Mouse (Mus musculus) heart, postnatal 36 days (tissue): ENCODE data around the gene Sema3g. TPM values are rescaled to one million over a fixed set of nuclear protein-coding genes. Genes with fewer than 3 reads are reported as not detected.
A peak's percentile ranks its signal among the peaks of the same experiment; 100 is the strongest.

Experiments used
- DNase-seq, 2 experiments: peaks; one replicate each; pipeline ENCODE4 v3.0.0; 2021 to 2022
- intact Hi-C: fragments of 180-260 bp; cut with DNase I; formaldehyde crosslinking; loops from one replicate; pipeline ENCODE4 v1.15.1; 2025
- total RNA-seq, 2 experiments: library from RNA; stranded (reverse); gene quantifications; 2 replicates each; pipeline ENCODE4 v1.2.3; 2021

Gene Sema3g
- total RNA-seq, 2 experiments from 2014 or later: 14.2 to 18.3 TPM

DNA sequence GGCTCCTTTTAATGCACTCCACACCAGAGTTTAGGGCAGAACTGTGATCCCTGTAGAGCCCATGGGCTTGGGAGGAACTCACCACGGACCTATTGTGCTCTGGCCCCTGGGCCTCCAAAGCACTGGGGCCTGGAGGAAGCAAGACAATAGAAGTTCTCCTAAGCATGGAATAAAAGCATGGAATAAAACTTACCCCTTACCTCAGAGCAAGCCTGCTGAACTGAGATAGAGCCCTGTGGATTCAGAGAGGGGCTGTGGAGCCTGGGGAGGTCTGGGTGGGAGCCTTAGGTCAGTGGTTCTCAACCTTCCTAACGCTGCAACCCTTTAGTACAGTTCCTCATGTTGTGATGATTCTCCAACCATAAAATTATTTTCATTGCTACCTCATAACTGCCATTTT lies 814 bp upstream of the Sema3g start, which contains the start of gene Nisch:
Nisch (minus strand) TSS at position 101 of the 400 bp plus-strand sequence.
- DNase-seq: no peak
- intact Hi-C loops: loop anchor here (5.0 to 10.0 kb wide), 2 partner anchors 110 to 868 kb away; partner anchors contain the start of genes Dph3 and Oxnad1

DNA sequence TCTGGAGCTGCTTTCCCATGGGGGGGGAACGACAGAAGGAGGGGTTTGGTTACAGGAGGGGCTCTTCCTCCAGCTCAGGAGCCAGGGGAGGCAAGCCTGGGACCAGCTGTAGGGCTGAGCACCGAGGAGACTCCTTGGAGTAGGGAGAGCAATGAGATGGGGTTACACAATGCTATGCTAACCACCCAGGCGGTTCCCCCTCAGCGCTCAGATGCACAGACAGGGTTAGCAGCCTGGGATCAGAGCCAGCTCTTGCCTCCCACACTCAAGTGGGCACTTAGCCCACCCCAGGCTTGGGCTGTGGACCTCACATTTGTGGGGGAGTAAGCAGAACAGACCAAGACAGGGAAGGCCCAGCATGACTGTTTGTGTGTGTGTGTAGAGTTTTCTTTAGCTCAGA lies 9.3 kb downstream of the Sema3g start:
- DNase-seq: peak in 1 of 2 experiments; percentile 41
- intact Hi-C loops: no loop called here

DNA sequence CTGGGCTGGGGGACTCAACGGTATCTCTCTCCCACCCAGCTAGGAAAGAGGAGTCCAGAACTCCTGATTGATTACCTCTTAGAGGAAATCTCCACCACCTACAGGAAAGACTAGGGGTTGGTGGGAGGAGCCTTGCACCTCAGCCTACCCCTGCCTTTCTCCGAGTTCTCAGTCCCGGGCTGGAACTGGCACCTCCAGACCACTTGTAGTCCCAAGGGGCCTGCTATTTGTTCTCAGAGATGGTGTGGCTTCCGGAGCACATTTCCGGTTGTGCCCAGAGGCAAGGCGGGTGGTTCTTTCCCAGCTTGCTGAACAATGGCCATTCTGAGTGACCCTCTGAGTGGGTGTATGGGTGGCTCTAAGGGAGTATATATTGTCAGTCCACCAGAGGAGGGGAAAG lies 10.6 kb downstream of the Sema3g start:
- DNase-seq: no peak
- intact Hi-C loops: no loop called here

DNA sequence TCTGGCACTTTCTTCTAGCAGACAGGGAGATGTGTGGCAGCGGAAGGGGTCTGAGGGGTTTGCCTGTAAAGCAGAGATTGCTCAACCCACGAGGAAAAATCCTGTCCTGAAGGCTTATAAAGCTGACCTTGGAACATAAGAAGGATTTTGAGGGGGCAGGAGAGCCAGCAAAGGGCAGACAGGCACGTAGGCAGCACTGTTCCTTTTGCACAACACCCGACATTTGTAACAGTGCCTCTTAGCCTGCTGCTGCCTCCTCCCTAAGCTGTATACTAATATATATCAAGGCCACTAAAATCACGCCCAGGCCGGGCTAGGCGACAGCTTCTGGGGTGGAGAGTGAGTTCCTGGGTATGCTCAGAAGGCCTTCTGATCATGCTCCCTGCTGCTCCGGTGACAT lies 12.8 kb downstream of the Sema3g start:
- DNase-seq: no peak
- intact Hi-C loops: no loop called here

DNA sequence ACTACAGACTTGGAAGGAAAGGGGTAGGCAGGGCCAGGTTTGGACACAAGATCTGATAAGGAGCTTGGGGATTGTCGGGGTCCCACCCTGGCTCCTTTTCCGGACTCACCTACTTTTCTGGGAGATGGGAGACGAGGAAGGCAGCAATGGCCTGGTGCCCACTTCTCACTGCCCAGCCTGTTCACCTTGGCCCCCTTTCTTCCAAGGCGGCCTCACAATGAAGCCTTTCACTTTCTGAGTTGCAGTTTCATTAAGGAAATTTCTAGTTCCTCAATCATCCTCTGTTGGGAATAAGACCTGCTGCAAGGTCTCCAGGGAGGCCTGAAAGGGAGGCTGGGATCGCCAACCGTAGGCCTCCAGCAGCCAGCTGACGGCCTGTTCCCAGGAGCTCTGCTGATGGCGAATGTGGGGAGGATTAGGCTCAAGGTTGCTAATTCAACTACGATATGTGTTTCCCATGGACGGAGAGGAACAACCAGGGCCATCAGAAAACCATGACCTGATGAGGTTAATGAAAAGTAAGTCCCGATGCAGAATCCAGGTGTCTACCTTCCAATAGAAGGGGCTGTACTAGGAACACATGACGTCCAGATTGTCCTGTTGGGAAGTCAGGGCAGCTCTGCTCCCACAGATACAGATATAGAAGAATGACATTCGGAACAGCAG lies 14.9 kb downstream of the Sema3g start:
- DNase-seq: no peak

DNA sequence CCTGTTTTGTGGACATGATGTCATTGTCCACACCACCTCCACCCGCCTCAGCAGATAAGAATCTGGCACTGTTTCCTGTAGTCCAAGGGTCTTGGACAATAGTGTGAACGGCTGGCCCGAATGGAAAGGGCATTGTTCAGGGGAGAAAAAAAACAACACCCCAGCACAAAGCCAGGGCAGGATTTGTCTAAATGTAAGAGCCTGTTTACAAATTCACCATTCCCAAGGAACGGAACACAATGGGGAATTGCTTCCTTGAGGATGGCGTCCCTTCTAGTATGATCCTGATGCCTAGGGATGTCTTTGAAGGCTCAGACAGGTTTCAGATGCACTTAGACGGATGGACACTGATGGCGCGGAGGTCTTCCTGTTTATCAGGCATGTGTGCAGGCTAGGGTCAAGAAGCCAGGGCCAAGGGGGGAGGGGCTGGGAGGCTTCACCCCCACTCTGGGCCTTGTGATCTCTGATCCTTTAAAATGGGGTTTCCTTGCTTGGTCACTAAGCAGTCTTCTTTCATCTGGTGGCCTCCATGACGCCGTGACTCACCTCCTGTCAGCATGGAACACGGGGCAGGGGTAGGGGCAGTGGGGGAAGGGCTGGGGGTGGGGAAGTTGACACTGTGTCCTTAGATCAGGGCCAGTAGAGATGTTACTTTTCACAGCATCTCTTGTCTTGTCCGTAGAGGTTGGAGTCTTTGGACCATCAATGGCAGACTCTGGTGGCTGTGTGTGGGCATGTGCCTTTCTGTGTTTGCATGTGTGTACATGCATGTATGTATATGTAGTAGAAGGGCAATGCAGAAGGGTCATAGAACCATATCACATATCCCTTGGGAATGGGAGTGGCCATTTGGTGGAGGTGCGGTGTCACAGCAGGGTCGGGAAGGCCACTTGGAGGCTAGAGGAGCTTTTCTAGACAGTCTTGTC lies 15.7 kb downstream of the Sema3g start:
- intact Hi-C loops: no loop called here
- DNase-seq: no peak

More for the DNA sequence above, 14.9 kb downstream of the Sema3g start:
- intact Hi-C loops: no loop called here

DNA sequence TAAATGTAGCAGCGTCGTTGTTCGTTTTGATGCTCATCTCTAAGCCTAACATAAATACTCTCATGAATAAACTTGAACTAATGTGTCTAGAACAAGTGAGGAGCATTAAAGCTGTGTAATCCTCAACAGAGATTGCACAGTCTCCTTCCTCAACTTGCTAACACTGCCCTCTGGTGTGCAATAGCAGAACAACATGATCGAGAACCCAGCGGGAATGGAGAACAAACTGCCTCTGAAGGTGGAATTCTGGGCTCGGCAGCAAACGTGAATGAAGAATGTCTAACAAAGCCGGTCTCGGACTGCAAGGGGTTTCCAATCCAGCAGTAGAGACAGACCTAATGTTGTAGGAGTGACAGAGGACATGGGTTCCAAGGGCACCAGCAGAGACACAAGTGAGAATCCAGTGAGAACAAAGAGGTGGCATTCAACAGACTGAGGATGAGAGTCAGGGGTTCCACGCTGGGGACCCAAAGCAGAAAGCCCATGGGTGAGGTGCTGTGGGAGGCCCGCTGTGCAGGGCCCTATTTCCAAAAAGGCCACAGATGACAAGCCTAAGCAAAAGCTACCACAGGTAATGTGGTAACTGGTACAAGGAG lies 16.4 kb downstream of the Sema3g start:
- DNase-seq: peak; percentile 86 to 88
- intact Hi-C loops: loop anchor here (1.0 to 2.0 kb wide), 2 partner anchors 15 to 19 kb away; no protein-coding TSS in a partner anchor

DNA sequence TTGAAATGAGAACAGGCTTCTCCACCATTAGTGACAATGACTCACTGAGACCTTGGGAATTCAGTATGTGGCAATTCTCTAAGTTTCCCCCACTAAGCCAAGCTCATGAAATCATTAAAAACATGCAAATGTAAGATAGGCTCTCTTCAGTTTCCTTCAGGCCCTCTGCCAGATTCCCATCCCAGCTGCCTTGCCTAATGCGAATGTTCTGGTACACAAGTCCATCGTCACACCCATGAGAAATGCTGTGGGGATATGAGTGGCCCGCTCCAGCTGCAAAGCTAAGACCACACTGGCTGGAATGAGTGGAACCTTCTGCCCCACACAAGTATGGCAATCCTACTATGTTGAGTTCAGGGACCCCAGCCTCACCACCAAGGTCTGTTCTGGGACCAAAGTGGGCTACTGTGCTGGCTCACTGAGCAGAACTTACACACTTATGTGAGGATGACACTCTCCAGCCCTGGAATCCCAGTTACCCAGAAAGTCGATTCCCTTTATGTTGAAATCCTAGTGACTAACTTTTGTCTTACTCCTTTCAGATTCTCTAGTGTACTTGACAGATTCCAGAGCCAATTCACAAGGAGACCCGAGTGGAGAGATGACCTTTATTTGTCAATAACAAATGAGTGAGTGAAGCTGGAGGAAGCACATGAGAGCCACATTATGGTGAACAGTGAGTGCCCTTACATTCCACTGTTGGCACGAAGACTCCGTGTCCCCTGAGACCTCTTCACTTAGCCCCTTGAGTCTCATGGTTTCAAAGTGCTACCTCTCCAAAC lies 19.6 kb downstream of the Sema3g start:
- peak; percentile 48 to 56 for DNase-seq
- intact Hi-C loops: no loop called here

DNA sequence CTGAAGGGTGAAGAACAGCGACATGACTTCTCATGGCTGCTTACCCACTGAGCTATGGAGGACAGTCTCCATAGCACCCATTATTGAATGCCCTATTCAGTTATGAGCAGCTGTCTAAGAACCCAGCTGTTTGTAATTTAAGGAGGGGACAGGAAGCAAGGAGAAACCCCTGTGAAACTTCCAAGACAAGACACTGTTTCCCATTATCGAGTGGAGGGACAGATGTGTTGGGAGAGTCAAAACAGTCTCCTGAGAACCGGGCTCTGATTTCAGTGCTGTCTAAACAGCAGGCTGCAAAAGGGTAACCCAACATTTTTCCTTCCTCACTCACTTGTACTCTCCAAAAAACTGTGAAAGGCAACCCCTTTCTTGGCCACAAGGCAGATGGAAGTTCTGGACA lies 22.9 kb downstream of the Sema3g start:
- no peak for DNase-seq
- intact Hi-C loops: no loop called here

DNA sequence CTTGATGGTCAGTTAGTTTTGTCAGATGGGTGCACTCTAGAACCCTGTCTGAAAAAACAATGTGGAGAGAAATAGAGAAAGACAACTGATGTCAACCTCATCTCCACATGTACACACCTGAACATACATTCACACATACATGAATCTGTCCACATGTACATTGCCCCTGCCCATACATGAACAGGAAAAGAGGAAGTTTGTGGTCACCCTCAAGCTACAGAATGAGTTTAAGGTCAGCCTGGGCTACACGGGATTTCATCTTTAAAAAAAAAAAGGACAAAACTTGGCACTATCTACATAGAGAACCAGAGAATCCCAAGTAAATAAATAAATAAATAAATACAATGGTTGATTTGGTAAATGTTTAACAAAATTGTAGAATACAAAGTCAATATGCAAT lies 27.1 kb downstream of the Sema3g start:
- intact Hi-C loops: no loop called here
- DNase-seq: no peak

DNA sequence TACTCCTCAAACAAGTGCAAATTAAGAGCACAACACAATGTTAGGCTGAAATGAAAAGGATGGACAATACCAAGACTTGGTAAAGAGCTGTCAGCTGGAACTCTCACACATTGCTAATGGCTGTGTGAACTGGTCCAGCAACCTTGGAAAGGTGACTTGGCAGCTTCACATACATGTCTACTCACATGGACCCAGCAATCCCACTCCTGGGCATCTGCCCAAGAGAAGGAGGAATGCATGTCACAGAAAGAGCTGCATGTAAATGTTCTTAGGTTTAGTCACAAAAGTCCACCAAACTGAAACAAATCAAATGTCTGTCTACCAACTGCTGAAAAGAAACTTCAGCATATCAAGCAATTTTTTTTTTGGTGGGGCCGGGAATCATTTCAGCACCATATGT lies 28.3 kb downstream of the Sema3g start:
- no peak for DNase-seq
- intact Hi-C loops: no loop called here

DNA sequence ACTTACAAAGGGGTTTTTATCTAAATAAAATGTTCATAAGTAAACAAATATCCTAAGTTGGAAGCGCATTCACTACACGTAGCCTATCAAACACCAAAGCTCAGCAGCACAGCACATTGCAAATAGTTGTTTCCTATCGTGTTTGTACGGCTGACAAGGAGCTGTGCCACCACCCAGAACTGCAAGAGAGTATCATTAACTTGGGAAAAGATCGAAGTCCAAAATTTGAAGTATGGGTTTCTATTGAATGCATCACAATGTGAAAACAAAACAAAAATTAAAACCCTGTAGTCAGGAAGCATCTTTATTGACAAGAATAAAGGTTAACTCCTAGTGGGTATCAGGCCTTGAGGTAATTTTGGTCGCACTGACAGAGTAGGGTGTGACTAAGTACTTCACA lies 30.7 kb downstream of the Sema3g start:
- no peak for DNase-seq
- intact Hi-C loops: loop anchor here (2.0 kb wide), 1 partner anchor 14 kb away; no protein-coding TSS in a partner anchor

DNA sequence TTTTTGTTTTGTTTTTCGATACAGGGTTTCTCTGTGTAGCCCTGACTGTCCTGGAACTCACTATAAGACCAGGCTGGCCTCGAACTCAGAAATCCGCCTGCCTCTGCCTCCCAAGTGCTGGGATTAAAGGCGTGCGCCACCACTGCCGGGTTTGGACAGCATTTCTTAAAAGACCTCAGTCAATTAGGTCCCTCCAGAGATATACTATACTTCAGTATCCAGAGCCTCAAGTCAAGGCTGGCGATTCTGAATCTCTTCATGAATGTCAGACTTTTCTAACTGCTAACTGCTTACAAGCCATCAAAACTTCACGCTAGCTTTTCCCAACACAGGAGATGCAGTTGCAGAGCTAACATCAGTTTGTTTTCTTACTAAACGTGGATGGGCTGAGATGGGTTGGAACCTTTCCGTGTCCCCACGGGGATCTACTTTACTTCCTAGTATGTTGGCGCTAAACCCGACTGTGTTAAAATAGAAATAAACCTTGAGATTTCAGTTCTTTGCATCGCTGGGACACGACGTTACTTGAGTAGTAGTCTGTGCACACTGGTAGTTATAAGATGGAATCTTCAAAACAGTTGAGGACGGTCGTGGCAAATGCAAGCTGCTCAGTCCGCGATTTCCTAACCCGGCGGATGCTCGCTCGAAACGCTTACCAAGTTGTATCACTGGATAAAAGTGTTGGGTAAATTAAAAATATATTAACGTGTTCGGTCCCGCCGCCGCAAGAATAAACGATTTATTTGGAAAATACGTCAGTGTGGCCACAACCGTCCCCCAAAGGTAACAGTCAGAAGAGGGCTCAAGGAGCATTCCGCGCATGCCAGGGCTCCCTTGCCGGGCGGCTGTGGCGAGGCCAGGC lies 32.8 kb downstream of the Sema3g start:
- intact Hi-C loops: loop anchor here (2.0 to 10.0 kb wide), 4 partner anchors 42 to 834 kb away; partner anchors contain the start of genes Capn7, Dph3, Oxnad1 and Tnnc1
- no peak for DNase-seq

DNA sequence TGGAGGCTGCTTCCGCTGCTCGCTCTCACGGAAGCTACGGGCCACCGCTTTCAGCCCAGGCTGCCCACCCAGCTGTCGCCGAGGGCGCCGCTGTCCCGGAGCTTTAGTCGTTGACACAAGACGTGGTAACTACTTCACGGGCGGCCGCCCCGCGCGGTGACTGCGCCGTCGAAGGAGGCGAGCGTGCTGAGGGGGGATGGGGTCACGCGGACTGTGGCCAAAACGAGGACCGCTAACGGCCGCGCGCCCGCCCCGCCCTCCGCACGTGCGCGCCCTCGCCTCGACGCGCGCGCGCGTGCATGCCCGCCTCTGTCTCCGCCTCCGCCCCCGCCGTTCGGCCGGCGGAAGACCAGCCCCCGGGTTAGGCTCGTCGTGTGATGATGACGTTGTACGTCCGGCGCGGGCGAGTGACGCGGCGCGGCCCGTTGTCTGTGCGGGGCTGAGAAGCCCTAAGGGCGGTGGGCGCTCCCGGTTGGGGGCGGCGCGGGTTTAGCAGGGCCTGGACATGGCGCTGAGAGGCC lies 33.5 kb downstream of the Sema3g start, which contains the start of the genes Phf7 and Bap1:
Phf7 (minus strand) TSS at position 234 of the 521 bp plus-strand sequence.
Bap1 (plus strand) TSS at position 367 of the 521 bp plus-strand sequence.
- DNase-seq: peak; percentile 97 to 98
- intact Hi-C loops: loop anchor here (2.0 to 10.0 kb wide), 4 partner anchors 42 to 834 kb away; partner anchors contain the start of genes Capn7, Dph3, Oxnad1 and Tnnc1

DNA sequence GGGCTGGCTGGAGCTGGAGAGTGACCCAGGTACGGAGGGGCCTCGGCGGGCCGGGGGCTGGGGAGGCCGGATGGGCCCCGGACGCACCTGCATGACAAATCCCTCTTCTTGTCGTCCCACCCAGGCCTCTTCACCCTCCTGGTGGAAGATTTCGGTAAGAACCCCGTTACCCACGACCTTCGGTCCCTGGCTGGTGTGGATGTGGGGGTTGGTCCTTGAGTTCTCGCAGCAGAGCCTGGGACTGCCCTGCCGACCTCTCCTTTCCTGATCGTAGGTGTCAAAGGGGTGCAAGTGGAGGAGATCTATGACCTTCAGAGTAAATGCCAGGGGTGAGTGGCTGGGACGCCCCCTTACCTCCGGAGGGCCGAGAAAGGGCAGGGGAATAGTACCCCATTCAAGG lies 34.0 kb downstream of the Sema3g start:
- DNase-seq: no peak
- intact Hi-C loops: loop anchor here (2.0 to 10.0 kb wide), 4 partner anchors 43 to 833 kb away; partner anchors contain the start of genes Capn7, Dph3, Oxnad1 and Tnnc1

DNA sequence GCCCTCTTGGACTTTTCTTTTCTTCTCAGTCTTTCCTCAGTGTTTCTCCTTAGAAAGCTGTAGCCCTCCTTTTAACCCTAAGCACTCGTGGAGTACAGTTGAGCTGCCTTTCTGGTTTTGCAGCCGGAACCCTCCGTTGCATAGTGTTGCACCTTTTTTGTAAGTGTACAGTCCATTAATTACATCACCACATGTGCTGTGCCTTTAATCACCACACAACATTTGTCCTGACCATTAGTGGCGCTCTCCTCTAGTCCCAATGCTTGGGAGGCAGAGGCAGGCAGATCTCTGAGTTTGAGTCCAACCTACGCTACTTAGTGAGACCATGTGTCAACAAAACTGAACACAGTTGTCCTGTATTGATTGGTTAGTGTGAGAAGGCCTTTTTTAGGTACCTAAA lies 34.4 kb downstream of the Sema3g start:
- intact Hi-C loops: loop anchor here (10.0 kb wide), 2 partner anchors 573 to 833 kb away; partner anchors contain the start of genes Dph3 and Oxnad1
- no peak for DNase-seq

DNA sequence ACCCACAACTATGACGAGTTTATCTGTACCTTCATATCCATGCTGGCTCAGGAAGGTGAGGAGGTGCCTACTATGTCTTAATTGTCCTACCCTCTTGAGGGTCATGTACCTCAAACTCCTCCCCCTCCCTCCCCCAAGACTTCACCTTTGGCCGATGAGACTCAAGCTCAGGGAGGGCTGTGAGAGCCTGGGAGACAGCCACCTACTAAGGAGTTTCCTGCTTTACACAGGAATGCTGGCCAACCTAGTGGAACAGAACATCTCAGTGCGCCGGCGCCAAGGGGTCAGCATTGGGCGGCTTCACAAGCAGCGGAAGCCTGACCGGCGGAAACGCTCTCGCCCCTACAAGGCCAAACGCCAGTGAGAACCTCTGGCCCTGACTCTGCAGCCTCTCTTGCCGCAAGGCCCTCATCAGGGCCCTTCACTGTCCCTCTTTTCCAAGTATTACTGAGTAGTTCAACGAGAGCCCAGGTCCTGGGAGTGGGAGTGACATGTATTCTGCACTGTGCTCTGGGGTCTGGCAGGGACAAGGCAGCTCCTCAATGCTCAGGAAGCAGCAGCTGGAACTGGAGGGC lies 40.9 kb downstream of the Sema3g start:
- no peak for DNase-seq
- intact Hi-C loops: loop anchor here (10.0 kb wide), 2 partner anchors 566 to 826 kb away; partner anchors contain the start of genes Dph3 and Oxnad1

DNA sequence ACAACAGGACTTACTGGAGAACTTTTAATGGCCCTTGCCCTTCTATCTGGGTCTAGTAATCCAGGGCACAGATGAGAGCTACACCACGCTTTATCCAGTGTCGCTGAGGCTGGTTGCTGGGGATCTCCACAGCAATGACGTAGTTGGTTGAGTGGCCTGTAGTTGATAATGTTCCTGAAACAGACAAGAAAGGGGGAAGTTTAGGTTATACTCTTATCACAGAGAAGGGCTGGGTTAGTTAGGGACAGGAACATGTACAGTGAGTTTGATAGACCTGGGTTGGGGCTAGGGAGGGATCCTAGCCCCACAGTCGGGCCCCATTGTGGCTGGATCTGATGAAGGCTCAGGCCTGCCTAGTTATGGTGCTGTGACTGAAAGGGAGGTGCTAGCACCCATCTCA lies 42.7 kb downstream of the Sema3g start:
- DNase-seq: no peak
- intact Hi-C loops: no loop called here
